Mouse (Mus musculus) ES-E14 (cell line): ENCODE data around the gene Hspa1a.
"Not testable (repeated sequence)": the region's sequence is repeated elsewhere in the genome, so short reads cannot be mapped to it uniquely, and the experiment has no call there.

Experiments
- HCFC1 ChIP-seq: IDR thresholded peaks from 2 replicates; pipeline ENCODE4 v1.6.1; 2012; ENCODE audit warnings: low read length, inconsistent platforms, borderline replicate concordance; ENCODE audit not compliant: insufficient read depth
- ZNF384 ChIP-seq: IDR thresholded peaks from 2 replicates; pipeline ENCODE4 v1.6.1; 2012; ENCODE audit warnings: low read depth, low read length, inconsistent platforms

GRCm38 (mm10) chr17:34999871-35000716 is 28.1 kb upstream of the Hspa1a start:
- not testable (repeated sequence) for TF ChIP-seq ZNF384, HCFC1
